Mouse (Mus musculus): ENCODE data around the gene Fat2. TPM values are rescaled to one million over a fixed set of nuclear protein-coding genes. Genes with fewer than 3 reads are reported as not detected.

The Fat2 gene
- polyA plus RNA-seq, 1 experiment from 2014 or later, result 0.61 TPM

- Histone ChIP-seq H3K4me2 (replicated peaks; ENCODE audit: low read depth) (no peak overlapping the region), H3K4me1 (replicated peaks; ENCODE audit: control insufficient read depth, insufficient read depth) (no peaks in the 10 kb centered on the region), H3K36me3 (ENCODE audit: control insufficient read depth, insufficient read depth, low read length) (0 out of 2 replicates have a peak, but pooled peaks cover 5% of the 10 kb centered on the region), H3K27ac (replicated peaks) (no peak overlapping the region), H3K9ac (ENCODE audit: low read length) (no peak overlapping the region), H3K4me3 (ENCODE audit: low read depth, low read length) (no peak overlapping the region), H3K9me3 (ENCODE audit: control insufficient read depth, low read length) (no peaks in the 10 kb centered on the region), H3K27me3 (ENCODE audit: control insufficient read depth, insufficient read depth, low read length) (no peaks in the 10 kb centered on the region)
- DNase-seq (ENCODE audit: low spot score), result no peak
- TF ChIP-seq CTCF (IDR thresholded peaks at IDR 0.05; ENCODE audit: low read depth), result no peak
- no peak for TF ChIP-seq EP300 (optimal IDR thresholded peaks at IDR 0.05)
- no peak for ATAC-seq (ENCODE audit: low FRiP score, low TSS enrichment)
- 62% methylated on average over 4 of the region's 4 CpGs for WGBS
These were observed 120.3 kb downstream of the Fat2 start for GRCm38 (mm10) chr11:55216061-55216460.

GRCm38 (mm10) chr11:55214978-55215377 lies 121.4 kb downstream of the Fat2 start:
- Histone ChIP-seq H3K36me3 (ENCODE audit: control insufficient read depth, insufficient read depth, low read length) (0 out of 2 replicates have a peak, but pooled peaks cover 5% of the 10 kb centered on the region), H3K9ac (ENCODE audit: low read length) (no peak overlapping the region), H3K4me2 (replicated peaks; ENCODE audit: low read depth) (no peak overlapping the region), H3K4me1 (replicated peaks; ENCODE audit: control insufficient read depth, insufficient read depth) (no peaks in the 10 kb centered on the region), H3K27ac (replicated peaks) (no peak overlapping the region), H3K9me3 (ENCODE audit: control insufficient read depth, low read length) (no peaks in the 10 kb centered on the region), H3K4me3 (ENCODE audit: low read depth, low read length) (no peak overlapping the region), H3K27me3 (ENCODE audit: control insufficient read depth, insufficient read depth, low read length) (no peaks in the 10 kb centered on the region)
- TF ChIP-seq CTCF (IDR thresholded peaks at IDR 0.05; ENCODE audit: low read depth) (no peak), EP300 (optimal IDR thresholded peaks at IDR 0.05) (no peak)
- ATAC-seq (ENCODE audit: low FRiP score, low TSS enrichment), result no peak
- 59% methylated on average over 3 of the region's 3 CpGs for WGBS
- DNase-seq (ENCODE audit: low spot score), result no peak

GRCm38 (mm10) chr11:55214161-55214560 lies 122.2 kb downstream of the Fat2 start:
- WGBS, result 72% methylated on average over 5 of the region's 5 CpGs
- Histone ChIP-seq H3K4me1 (replicated peaks; ENCODE audit: control insufficient read depth, insufficient read depth) (no peaks in the 10 kb centered on the region), H3K4me2 (replicated peaks; ENCODE audit: low read depth) (no peak overlapping the region), H3K9me3 (ENCODE audit: control insufficient read depth, low read length) (no peaks in the 10 kb centered on the region), H3K4me3 (ENCODE audit: low read depth, low read length) (no peak overlapping the region), H3K27me3 (ENCODE audit: control insufficient read depth, insufficient read depth, low read length) (no peaks in the 10 kb centered on the region), H3K36me3 (ENCODE audit: control insufficient read depth, insufficient read depth, low read length) (0 out of 2 replicates have a peak, but pooled peaks cover 5% of the 10 kb centered on the region), H3K9ac (ENCODE audit: low read length) (no peak overlapping the region), H3K27ac (replicated peaks) (no peak overlapping the region)
- TF ChIP-seq CTCF (IDR thresholded peaks at IDR 0.05; ENCODE audit: low read depth), result no peak
- TF ChIP-seq EP300 (optimal IDR thresholded peaks at IDR 0.05), result no peak
- ATAC-seq (ENCODE audit: low FRiP score, low TSS enrichment) (no peak), DNase-seq (ENCODE audit: low spot score) (no peak)

- H3K27me3 ChIP-seq (ENCODE audit: control insufficient read depth, insufficient read depth, low read length), result no peaks in the 10 kb centered on the region
- no peak overlapping the region for H3K9ac ChIP-seq (ENCODE audit: low read length)
- WGBS, result 86% methylated on average over 4 of the region's 4 CpGs
- no peak overlapping the region for H3K4me2 ChIP-seq (replicated peaks; ENCODE audit: low read depth)
- no peaks in the 10 kb centered on the region for H3K4me1 ChIP-seq (replicated peaks; ENCODE audit: control insufficient read depth, insufficient read depth)
- H3K9me3 ChIP-seq (ENCODE audit: control insufficient read depth, low read length), result no peaks in the 10 kb centered on the region
- 0 out of 2 replicates have a peak, but pooled peaks cover 2% of the 10 kb centered on the region for H3K36me3 ChIP-seq (ENCODE audit: control insufficient read depth, insufficient read depth, low read length)
- DNase-seq (ENCODE audit: low spot score) (no peak), ATAC-seq (ENCODE audit: low FRiP score, low TSS enrichment) (no peak)
- H3K27ac ChIP-seq (replicated peaks), result no peak overlapping the region
- no peak overlapping the region for H3K4me3 ChIP-seq (ENCODE audit: low read depth, low read length)
- TF ChIP-seq EP300 (optimal IDR thresholded peaks at IDR 0.05) (no peak), CTCF (IDR thresholded peaks at IDR 0.05; ENCODE audit: low read depth) (no peak)
These were observed 122.8 kb downstream of the Fat2 start for GRCm38 (mm10) chr11:55213518-55213917.

DNA sequence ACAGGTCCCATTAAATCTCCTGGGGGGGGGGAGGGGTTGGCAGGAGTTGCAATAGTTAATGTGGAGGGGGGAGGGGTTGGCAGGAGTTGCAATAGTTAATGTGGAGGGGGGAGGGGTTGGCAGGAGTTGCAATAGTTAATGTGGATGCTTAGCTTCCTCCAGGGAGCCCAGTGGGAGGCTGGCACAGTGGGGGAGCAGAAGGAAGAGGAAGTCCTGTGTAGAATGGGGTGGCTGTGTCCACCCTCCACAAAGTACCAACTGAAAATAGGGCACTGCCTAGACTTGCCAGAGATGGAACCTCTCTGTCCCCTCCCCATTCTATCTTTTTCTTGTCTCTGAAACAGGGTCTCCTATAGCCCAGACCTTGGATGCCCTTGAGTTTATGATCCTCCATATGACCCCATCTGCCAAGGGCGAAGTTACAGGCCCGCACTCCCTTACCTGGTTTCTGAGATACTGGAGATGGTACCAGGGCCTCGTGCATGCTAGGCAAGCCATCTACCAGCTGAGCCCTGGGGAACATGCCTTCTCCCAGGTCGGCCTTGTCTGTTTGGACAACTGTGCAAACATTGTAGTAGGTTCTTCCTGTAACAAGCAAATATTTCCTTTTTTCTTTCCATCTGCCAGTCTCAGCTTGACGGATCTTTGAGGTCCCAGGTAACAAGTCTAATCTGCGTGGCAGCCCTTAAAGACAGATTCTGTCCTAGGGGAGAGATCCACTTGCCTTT lies 126.6 kb downstream of the Fat2 start:
- Histone ChIP-seq H3K36me3 (ENCODE audit: control insufficient read depth, insufficient read depth, low read length) (0 out of 2 replicates have a peak, but pooled peaks cover 2% of the 10 kb centered on the region), H3K4me3 (ENCODE audit: low read depth, low read length) (no peak overlapping the region), H3K4me1 (replicated peaks; ENCODE audit: control insufficient read depth, insufficient read depth) (no peaks in the 10 kb centered on the region; the same call in 1 of the 2 replicates), H3K9ac (ENCODE audit: low read length) (no peak overlapping the region), H3K27me3 (ENCODE audit: control insufficient read depth, insufficient read depth, low read length) (no peaks in the 10 kb centered on the region), H3K9me3 (ENCODE audit: control insufficient read depth, low read length) (no peaks in the 10 kb centered on the region), H3K4me2 (replicated peaks; ENCODE audit: low read depth) (no peak overlapping the region), H3K27ac (replicated peaks) (no peak overlapping the region)
- ATAC-seq (ENCODE audit: low FRiP score, low TSS enrichment), result peak; percentile 51; the same call in 1 of the 2 replicates
- WGBS, result 53% methylated on average over 6 of the region's 6 CpGs
- peak; percentile 28 for DNase-seq (ENCODE audit: low spot score)
- TF ChIP-seq CTCF (IDR thresholded peaks at IDR 0.05; ENCODE audit: low read depth) (no peak), EP300 (optimal IDR thresholded peaks at IDR 0.05) (no peak)

GRCm38 (mm10) chr11:55209032-55209431 lies 127.3 kb downstream of the Fat2 start:
- H3K36me3 ChIP-seq (ENCODE audit: control insufficient read depth, insufficient read depth, low read length), result 0 out of 2 replicates have a peak, but pooled peaks cover 1% of the 10 kb centered on the region
- WGBS, result 53% methylated on average over 2 of the region's 2 CpGs
- no peak overlapping the region for H3K9ac ChIP-seq (ENCODE audit: low read length)
- no peak overlapping the region for H3K27ac ChIP-seq (replicated peaks)
- TF ChIP-seq CTCF (IDR thresholded peaks at IDR 0.05; ENCODE audit: low read depth) (no peak), EP300 (optimal IDR thresholded peaks at IDR 0.05) (no peak)
- H3K27me3 ChIP-seq (ENCODE audit: control insufficient read depth, insufficient read depth, low read length), result no peaks in the 10 kb centered on the region
- DNase-seq (ENCODE audit: low spot score) (no peak), ATAC-seq (ENCODE audit: low FRiP score, low TSS enrichment) (no peak)
- no peaks in the 10 kb centered on the region for H3K9me3 ChIP-seq (ENCODE audit: control insufficient read depth, low read length)
- no peak overlapping the region for H3K4me3 ChIP-seq (ENCODE audit: low read depth, low read length)
- H3K4me1 ChIP-seq (replicated peaks; ENCODE audit: control insufficient read depth, insufficient read depth), result no peaks in the 10 kb centered on the region; the same call in 1 of the 2 replicates
- no peak overlapping the region for H3K4me2 ChIP-seq (replicated peaks; ENCODE audit: low read depth)

Data from stomach, postnatal 0 days (tissue).